ENCODE assay signal across 9 mouse cellular contexts in genomic region chr12:54098785-54099184, GRCm38 (mm10).
DNase-seq lines count a peak whose midpoint lies in the region; ATAC-seq and TF ChIP-seq lines count a peak whose summit lies in the region.
"Had no signal": no experiment of that assay in that cellular context is flagged by ENCODE, and none has a peak within 500 bp of the region (broad histone marks: within the 10 kb centered on the region; RNA-seq: fewer than 3 reads in every experiment).

No protein-coding gene starts in this region.

- no peak overlapping the region for H3K27ac ChIP-seq in testis, adult 2 months (ENCODE audit: control insufficient read depth, insufficient read depth, low read depth, low read length)
- H3K27ac ChIP-seq: embryonic facial prominence, embryonic 12.5 days had no signal

- ATAC-seq in granulocyte monocyte progenitor cell, adult 5-6 weeks (replicated peaks; ENCODE audit: poor library complexity, severe bottlenecking) = peak; percentile 78

- DNase-seq in 416B (ENCODE audit: low read depth) = peak; percentile 79
- peak; percentile 75 for DNase-seq in adrenal gland, adult 2 months
- peak; percentile 88 for DNase-seq in embryo, embryonic 11 days
- DNase-seq in kidney, adult 18-20 months = peak; percentile 82
- DNase-seq in left cerebral cortex, postnatal 36 days (ENCODE audit: low spot score in 2 of 2) = peak; percentile 60 to 66
- peak; percentile 60 for DNase-seq in naive thymus-derived CD4-positive, alpha-beta T cell, adult 2 months (ENCODE audit: low read depth)

- H3K27me3 ChIP-seq in testis, adult 2 months (ENCODE audit: control insufficient read depth, insufficient read depth, low read length) = no peaks in the 10 kb centered on the region
- H3K27me3 ChIP-seq: embryonic facial prominence, embryonic 12.5 days had no signal

- TF ChIP-seq POLR2A in testis, adult 2 months (IDR thresholded peaks at IDR 0.05; ENCODE audit: control insufficient read depth, low read depth, low read length) = no peak

- intact Hi-C loops in left cerebral cortex, postnatal 36 days (cut with DNase I) = loop anchor here (5.0 kb wide), 2 partner anchors 389 to 449 kb away; no protein-coding TSS in a partner anchor

- TF ChIP-seq CTCF in testis, adult 2 months (IDR thresholded peaks at IDR 0.05; ENCODE audit: control insufficient read depth, insufficient read depth, insufficient replicate concordance, low read depth, low read length) = peak; percentile 71; the same call in 1 of the 2 replicates

- no peak overlapping the region for H3K4me3 ChIP-seq in testis, adult 2 months (ENCODE audit: control insufficient read depth, low read depth, low read length)
- H3K4me3 ChIP-seq: embryonic facial prominence, embryonic 12.5 days had no signal

- H3K4me1 ChIP-seq in testis, adult 2 months (ENCODE audit: control insufficient read depth, insufficient read depth, low read length) = no peaks in the 10 kb centered on the region
- H3K4me1 ChIP-seq: embryonic facial prominence, embryonic 12.5 days had no signal

- no peaks in the 10 kb centered on the region for H3K36me3 ChIP-seq in testis, adult 2 months (ENCODE audit: control insufficient read depth, insufficient read depth, low read length)
- H3K36me3 ChIP-seq: embryonic facial prominence, embryonic 12.5 days had no signal
